Mouse (Mus musculus) liver, adult (tissue): ENCODE results near the gene Txn1.
A peak's percentile ranks its signal among the peaks of the same experiment; 100 is the strongest.

Experiments used
- GATA4 ChIP-seq: IDR thresholded peaks from 2 replicates; pipeline ENCODE4 v1.6.1; 2014; ENCODE audit warnings: mild to moderate bottlenecking, low read length; ENCODE audit not compliant: insufficient replicate concordance

The Txn1 gene

GRCm38 (mm10) chr4:57916201-57916661 is 40.0 kb downstream of the Txn1 start, which contains the start of gene D630039A03Rik:
Gene D630039A03Rik, minus strand, starts transcription at chr4:57916297.
- no peak for TF ChIP-seq GATA4

- no peak for TF ChIP-seq GATA4
Observed at GRCm38 (mm10) chr4:57915216-57915965, 40.8 kb downstream of the Txn1 start.

GRCm38 (mm10) chr4:57914193-57915190 is 41.7 kb downstream of the Txn1 start:
- no peak for TF ChIP-seq GATA4

GRCm38 (mm10) chr4:57913021-57913420 is 43.2 kb downstream of the Txn1 start:
- TF ChIP-seq GATA4, result no peak

- TF ChIP-seq GATA4, result no peak; the same call in 1 of the 2 replicates
Observed at GRCm38 (mm10) chr4:57908860-57909259, 47.4 kb downstream of the Txn1 start.

- no peak for TF ChIP-seq GATA4
Observed at GRCm38 (mm10) chr4:57906708-57907107, 49.5 kb downstream of the Txn1 start.

- no peak for TF ChIP-seq GATA4
Observed at GRCm38 (mm10) chr4:57904638-57905037, 51.6 kb downstream of the Txn1 start.

GRCm38 (mm10) chr4:57904211-57904610 is 52.0 kb downstream of the Txn1 start:
- no peak for TF ChIP-seq GATA4

- no peak for TF ChIP-seq GATA4
Observed at GRCm38 (mm10) chr4:57902619-57903018, 53.6 kb downstream of the Txn1 start.

- TF ChIP-seq GATA4, result peak; percentile 58; the same call in 1 of the 2 replicates
Observed at GRCm38 (mm10) chr4:57901210-57901609, 55.0 kb downstream of the Txn1 start.

- TF ChIP-seq GATA4, result no peak
Observed at GRCm38 (mm10) chr4:57896631-57897030, 59.6 kb downstream of the Txn1 start.

GRCm38 (mm10) chr4:57895902-57896301 is 60.3 kb downstream of the Txn1 start:
- no peak for TF ChIP-seq GATA4

- no peak for TF ChIP-seq GATA4
Observed at GRCm38 (mm10) chr4:57895140-57895539, 61.1 kb downstream of the Txn1 start.
